Mouse (Mus musculus) CH12.LX (cell line): ENCODE results near the gene Tbc1d19.

Source experiments
- CTCF ChIP-seq, 2 experiments: IDR thresholded peaks in 1 of 2; conservative IDR thresholded peaks in 1 of 2; 2 replicates each; pipeline ENCODE4 v1.5.1; 2011 to 2012; ENCODE audit warnings: low read depth in 2 of 2, low read length in 2 of 2, improper control_type of control experiment in 1 of 2, inconsistent platforms in 1 of 2, mild to moderate bottlenecking in 1 of 2, moderate library complexity in 1 of 2
- ELF1 ChIP-seq: IDR thresholded peaks from 2 replicates; pipeline ENCODE4 v1.6.1; 2014; ENCODE audit warnings: low read depth, mild to moderate bottlenecking, inconsistent platforms, low read length, improper control_type of control experiment
- EP300 ChIP-seq: IDR thresholded peaks from 2 replicates; pipeline ENCODE4 v1.6.1; 2011; ENCODE audit warnings: low read length, improper control_type of control experiment
- MEF2A ChIP-seq: IDR thresholded peaks from 2 replicates; pipeline ENCODE4 v1.6.1; 2014; ENCODE audit warnings: low read depth, mild to moderate bottlenecking, inconsistent platforms, low read length, improper control_type of control experiment, borderline replicate concordance
- POLR2A ChIP-seq: IDR thresholded peaks from 2 replicates; pipeline ENCODE4 v1.6.1; 2011; ENCODE audit warnings: low read depth, mild to moderate bottlenecking, improper control_type of control experiment, low read length
- USF2 ChIP-seq: conservative IDR thresholded peaks from 2 replicates; pipeline ENCODE4 v1.6.1; 2011; ENCODE audit warnings: low read depth, low read length, improper control_type of control experiment
- ZMIZ1 ChIP-seq: IDR thresholded peaks from 2 replicates; pipeline ENCODE4 v1.6.1; 2012; ENCODE audit warnings: low read depth, mild to moderate bottlenecking, inconsistent platforms, low read length, improper control_type of control experiment
- ZNF384 ChIP-seq: IDR thresholded peaks from 2 replicates; pipeline ENCODE4 v1.6.1; 2012; ENCODE audit warnings: low read depth, low read length, improper control_type of control experiment, inconsistent platforms

GRCm38 (mm10) chr5:53841256-53841655, 31.9 kb downstream of the Tbc1d19 start:
- no peak for TF ChIP-seq MEF2A
- TF ChIP-seq USF2, result no peak
- TF ChIP-seq ZNF384, result no peak
- TF ChIP-seq ZMIZ1, result no peak
- no peak for TF ChIP-seq POLR2A
- TF ChIP-seq EP300, result no peak
- TF ChIP-seq CTCF (conservative IDR thresholded peaks at IDR 0.05 in 1 of 2, IDR thresholded peaks at IDR 0.05 in 1 of 2; ENCODE audit: low read depth in 2 of 2, low read length in 2 of 2), result no peak
- TF ChIP-seq ELF1, result no peak
